Mouse (Mus musculus): ENCODE results near the gene Srp54c. TPM values are rescaled to one million over a fixed set of nuclear protein-coding genes. Genes with fewer than 3 reads are reported as not detected.
"Not testable (repeated sequence)": the region's sequence is repeated elsewhere in the genome, so short reads cannot be mapped to it uniquely, and the experiment has no call there.

Srp54c gene
- 10 to 100 TPM; 32.0 to 34.7 TPM for total RNA-seq (2021)

- not testable (repeated sequence) for DNase-seq (ENCODE audit: extremely low spot score in 1 of 2, low spot score in 1 of 2)
Measured at GRCm38 (mm10) chr12:55229626-55230519, at the start of gene Srp54c. TSS of gene Srp54c (plus strand) at chr12:55230168.

- DNase-seq (ENCODE audit: extremely low spot score in 1 of 2, low spot score in 1 of 2), result not testable (repeated sequence)
Measured at GRCm38 (mm10) chr12:55187686-55188085, 42.3 kb upstream of the Srp54c start.

GRCm38 (mm10) chr12:55189127-55189526 lies 40.8 kb upstream of the Srp54c start:
- DNase-seq (ENCODE audit: extremely low spot score in 1 of 2, low spot score in 1 of 2), result not testable (repeated sequence)

GRCm38 (mm10) chr12:55199306-55199705 lies 30.7 kb upstream of the Srp54c start, which contains the start of gene 1700047I17Rik2:
TSS of gene 1700047I17Rik2 (plus strand) at chr12:55199592.
- not testable (repeated sequence) for DNase-seq (ENCODE audit: extremely low spot score in 1 of 2, low spot score in 1 of 2)

GRCm38 (mm10) chr12:55199799-55200198 lies 30.2 kb upstream of the Srp54c start:
- DNase-seq (ENCODE audit: extremely low spot score in 1 of 2, low spot score in 1 of 2), result not testable (repeated sequence)

GRCm38 (mm10) chr12:55212944-55213343 lies 17.0 kb upstream of the Srp54c start:
- DNase-seq (ENCODE audit: extremely low spot score in 1 of 2, low spot score in 1 of 2), result not testable (repeated sequence)

GRCm38 (mm10) chr12:55230520-55230861 lies 523 bp downstream of the Srp54c start:
- not testable (repeated sequence) for DNase-seq (ENCODE audit: extremely low spot score in 1 of 2, low spot score in 1 of 2)

- DNase-seq (ENCODE audit: extremely low spot score in 1 of 2, low spot score in 1 of 2), result not testable (repeated sequence)
Measured at GRCm38 (mm10) chr12:55242243-55242642, 12.3 kb downstream of the Srp54c start.

GRCm38 (mm10) chr12:55261950-55262349 lies 32.0 kb downstream of the Srp54c start:
- DNase-seq (ENCODE audit: extremely low spot score in 1 of 2, low spot score in 1 of 2), result not testable (repeated sequence)

- DNase-seq (ENCODE audit: extremely low spot score in 1 of 2, low spot score in 1 of 2), result not testable (repeated sequence)
Measured at GRCm38 (mm10) chr12:55263385-55263784, 33.4 kb downstream of the Srp54c start.

- no peak for DNase-seq (ENCODE audit: extremely low spot score in 1 of 2, low spot score in 1 of 2)
Measured at GRCm38 (mm10) chr12:55272243-55272642, 42.3 kb downstream of the Srp54c start.

- not testable (repeated sequence) for DNase-seq (ENCODE audit: extremely low spot score in 1 of 2, low spot score in 1 of 2)
Measured at GRCm38 (mm10) chr12:55277583-55277982, 47.6 kb downstream of the Srp54c start.

- DNase-seq (ENCODE audit: extremely low spot score in 1 of 2, low spot score in 1 of 2), result no peak
Measured at GRCm38 (mm10) chr12:55298112-55298511, 68.1 kb downstream of the Srp54c start.

- DNase-seq (ENCODE audit: extremely low spot score in 1 of 2, low spot score in 1 of 2), result no peak
Measured at GRCm38 (mm10) chr12:55299336-55299735, 69.4 kb downstream of the Srp54c start, which contains the start of gene 1110008L16Rik. TSS of gene 1110008L16Rik (plus strand) at chr12:55299577.

- no peak for DNase-seq (ENCODE audit: extremely low spot score in 1 of 2, low spot score in 1 of 2)
Measured at GRCm38 (mm10) chr12:55300820-55301351, 70.9 kb downstream of the Srp54c start.

GRCm38 (mm10) chr12:55301472-55302300 lies 71.7 kb downstream of the Srp54c start:
- DNase-seq (ENCODE audit: extremely low spot score in 1 of 2, low spot score in 1 of 2), result no peak

- peak; percentile 77 to 82 for DNase-seq (ENCODE audit: extremely low spot score in 1 of 2, low spot score in 1 of 2)
Measured at GRCm38 (mm10) chr12:55302485-55303441, 72.8 kb downstream of the Srp54c start, which contains the start of gene Ppp2r3c. TSS of gene Ppp2r3c (minus strand) at chr12:55302998.

- DNase-seq (ENCODE audit: extremely low spot score in 1 of 2, low spot score in 1 of 2), result no peak
Measured at GRCm38 (mm10) chr12:55306371-55306770, 76.4 kb downstream of the Srp54c start.

GRCm38 (mm10) chr12:55307566-55307965 lies 77.6 kb downstream of the Srp54c start:
- DNase-seq (ENCODE audit: extremely low spot score in 1 of 2, low spot score in 1 of 2), result no peak
